7 mouse cellular contexts compared by ENCODE assay signal in the genomic region with DNA sequence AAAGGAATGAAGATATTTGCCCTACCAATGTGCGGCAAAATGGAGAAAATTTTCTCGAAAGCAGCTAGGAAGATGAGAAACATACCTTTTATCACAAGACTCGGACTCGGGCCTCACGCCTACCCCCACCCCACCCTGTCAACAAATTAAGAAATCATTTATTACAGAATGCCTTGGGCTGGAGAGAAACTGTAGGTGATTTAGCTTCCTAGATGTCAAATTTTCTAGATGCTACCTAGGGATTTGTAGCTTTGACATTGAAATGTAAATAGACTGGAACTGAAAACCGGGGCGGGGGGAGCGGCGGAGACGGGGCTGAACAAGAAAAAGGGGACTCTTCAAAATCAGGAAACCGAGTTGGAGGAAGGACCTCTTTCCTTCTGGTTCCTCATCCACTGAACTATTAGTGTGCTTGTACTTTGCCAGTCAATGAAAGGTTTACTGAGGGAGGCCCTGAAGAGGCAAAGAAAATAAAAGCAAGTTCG. TPM values are rescaled to one million over a fixed set of nuclear protein-coding genes. Genes with fewer than 3 reads are reported as not detected.
DNase-seq lines count a peak whose midpoint lies in the region; ATAC-seq and TF ChIP-seq lines count a peak whose summit lies in the region.

No protein-coding gene starts in this region.

- ATAC-seq in forebrain, embryonic 16.5 days, result peak; percentile 53
- peak; percentile 47; the same call in 1 of the 2 replicates for ATAC-seq in limb, embryonic 11.5 days (ENCODE audit: insufficient number of reproducible peaks, low FRiP score, low TSS enrichment, low read depth)
- peak; percentile 76 for ATAC-seq in midbrain, embryonic 16.5 days

- H3K27ac ChIP-seq in left cerebral cortex, adult 2 months, result peak overlapping the region; percentile 90
- H3K27ac ChIP-seq in forebrain, embryonic 16.5 days (ENCODE audit: low read length), result peak overlapping the region; percentile 58
- H3K27ac ChIP-seq in limb, embryonic 11.5 days (replicated peaks; ENCODE audit: low read depth, low read length), result no peak overlapping the region
- H3K27ac ChIP-seq in midbrain, embryonic 16.5 days (ENCODE audit: low read length), result peak overlapping the region; percentile 76

- peak overlapping the region; percentile 51 for H3K4me2 ChIP-seq in forebrain, embryonic 16.5 days (ENCODE audit: low read length)
- H3K4me2 ChIP-seq in limb, embryonic 11.5 days (ENCODE audit: low read depth, severe bottlenecking), result peak overlapping the region; percentile 34
- H3K4me2 ChIP-seq in midbrain, embryonic 16.5 days (ENCODE audit: low read length), result peak overlapping the region; percentile 53

- H3K27me3 ChIP-seq in forebrain, embryonic 16.5 days (replicated peaks; ENCODE audit: control insufficient read depth, insufficient read depth, low read length), result no peaks in the 10 kb centered on the region
- no peaks in the 10 kb centered on the region for H3K27me3 ChIP-seq in limb, embryonic 11.5 days (ENCODE audit: control insufficient read depth, insufficient read depth, low read length)
- H3K27me3 ChIP-seq in midbrain, embryonic 16.5 days (ENCODE audit: control insufficient read depth, insufficient read depth, low read depth, low read length), result no peaks in the 10 kb centered on the region

- no peaks in the 10 kb centered on the region for H3K36me3 ChIP-seq in forebrain, embryonic 16.5 days (ENCODE audit: control insufficient read depth, insufficient read depth)
- H3K36me3 ChIP-seq in limb, embryonic 11.5 days (ENCODE audit: control insufficient read depth, insufficient read depth, low read length), result no peaks in the 10 kb centered on the region
- no peaks in the 10 kb centered on the region for H3K36me3 ChIP-seq in midbrain, embryonic 16.5 days (ENCODE audit: control insufficient read depth, insufficient read depth, low read length)

- TF ChIP-seq CTCF in left cerebral cortex, adult 2 months (IDR thresholded peaks at IDR 0.05), result no peak

- H3K9ac ChIP-seq in forebrain, embryonic 16.5 days (replicated peaks; ENCODE audit: low read depth, low read length), result peak overlapping the region; percentile 53
- H3K9ac ChIP-seq in limb, embryonic 11.5 days (ENCODE audit: low read length), result no peak overlapping the region
- peak overlapping the region; percentile 56 for H3K9ac ChIP-seq in midbrain, embryonic 16.5 days (ENCODE audit: low read depth, low read length)

- intact Hi-C loops in left cerebral cortex, adult 2 months (cut with DNase I), result loop anchor here (5.0 kb wide), 1 partner anchor 54 kb away; the partner anchor contains the start of gene Zc3h12b

- H3K4me3 ChIP-seq in left cerebral cortex, adult 2 months, result peak overlapping the region; percentile 57
- H3K4me3 ChIP-seq in forebrain, embryonic 16.5 days (replicated peaks; ENCODE audit: low read length), result peak overlapping the region; percentile 54
- H3K4me3 ChIP-seq in limb, embryonic 11.5 days (ENCODE audit: low read depth, low read length), result peak overlapping the region; percentile 34
- H3K4me3 ChIP-seq in midbrain, embryonic 16.5 days (ENCODE audit: low read depth, low read length), result peak overlapping the region; percentile 50

- no peaks in the 10 kb centered on the region for H3K9me3 ChIP-seq in forebrain, embryonic 16.5 days (ENCODE audit: control insufficient read depth, low read length)
- no peaks in the 10 kb centered on the region for H3K9me3 ChIP-seq in limb, embryonic 11.5 days (ENCODE audit: control insufficient read depth, low read length)
- H3K9me3 ChIP-seq in midbrain, embryonic 16.5 days (replicated peaks; ENCODE audit: control insufficient read depth, low read length, poor library complexity, severe bottlenecking), result no peaks in the 10 kb centered on the region

- no peaks in the 10 kb centered on the region for H3K4me1 ChIP-seq in forebrain, embryonic 16.5 days (replicated peaks; ENCODE audit: control insufficient read depth, insufficient read depth, low read length)
- H3K4me1 ChIP-seq in limb, embryonic 11.5 days (ENCODE audit: control insufficient read depth, insufficient read depth, low read length), result no peaks in the 10 kb centered on the region
- H3K4me1 ChIP-seq in midbrain, embryonic 16.5 days (ENCODE audit: control insufficient read depth, insufficient read depth, low read length), result peaks cover 6% of the 10 kb centered on the region; the same call in 1 of the 2 replicates

- DNase-seq in left cerebral cortex, adult 2 months (ENCODE audit: extremely low spot score in 1 of 2, low spot score in 2 of 2), result no peak
- no peak for DNase-seq in left cerebral cortex, adult 9 months (ENCODE audit: low spot score in 2 of 2)
- DNase-seq in brain, adult 2 months (ENCODE audit: low read depth, low spot score), result peak; percentile 15
- DNase-seq in limb, embryonic 11.5 days (ENCODE audit: low spot score), result no peak
- DNase-seq in adrenal gland, adult (ENCODE audit: inconsistent age in 2 of 2, low spot score in 1 of 2), result no peak

- WGBS in forebrain, embryonic 16.5 days, result 20% methylated on average over 12 of the region's 12 CpGs
- 33% methylated on average over 12 of the region's 12 CpGs for WGBS in limb, embryonic 11.5 days
- WGBS in midbrain, embryonic 16.5 days, result 19% methylated on average over 12 of the region's 12 CpGs

RNA-seq across cellular contexts. Expression of gene Zc4h2, which starts 0.3 kb away (rescaled TPM):
- 10 to 100 TPM; 17.8 to 19.1 TPM for total RNA-seq in left cerebral cortex, adult 2 months (2021)
- polyA plus RNA-seq in forebrain, embryonic 16.5 days (2015; fragmentation: Nextera tagmentation; extraction: Ambion mirVana), result 86.9 and 93.4 TPM in 2 replicates
- polyA plus RNA-seq in limb, embryonic 11.5 days (2014; fragmentation: Nextera tagmentation; extraction: Ambion mirVana), result 36.6 and 38.2 TPM in 2 replicates
- 78.9 and 83.6 TPM in 2 replicates for polyA plus RNA-seq in midbrain, embryonic 16.5 days (2015; fragmentation: Nextera tagmentation; extraction: Ambion mirVana)

RNA-seq across cellular contexts. Expression of gene Zc3h12b, which starts 52.8 kb away (rescaled TPM):
- total RNA-seq in left cerebral cortex, adult 2 months (2021), result 10 to 100 TPM; 34.4 to 35.9 TPM
- 3.1 and 3.4 TPM in 2 replicates for polyA plus RNA-seq in forebrain, embryonic 16.5 days (2015; fragmentation: Nextera tagmentation; extraction: Ambion mirVana)
- polyA plus RNA-seq in limb, embryonic 11.5 days (2014; fragmentation: Nextera tagmentation; extraction: Ambion mirVana), result 3.4 and 4.9 TPM in 2 replicates
- 3.0 and 3.4 TPM in 2 replicates for polyA plus RNA-seq in midbrain, embryonic 16.5 days (2015; fragmentation: Nextera tagmentation; extraction: Ambion mirVana)
